Mouse (Mus musculus) spleen, adult 10 weeks (tissue): Measurements from ENCODE around the gene Zfp14. TPM values are rescaled to one million over a fixed set of nuclear protein-coding genes. Genes with fewer than 3 reads are reported as not detected.

Experiments used
- polyA plus RNA-seq: library from polyadenylated mRNA; stranded (reverse); fragments of 350-450 nt; fragmentation: Illumina TruSeq; extraction: RNeasy Lipid Tissue Mini Kit (QIAGEN cat#74804); gene quantifications from one replicate; pipeline ENCODE4 v1.2.3, GENCODE M21; 2015; ENCODE audit warnings: low replicate concordance; ENCODE audit not compliant: insufficient read depth

The Zfp14 gene
- 6.0 TPM for polyA plus RNA-seq

DNA sequence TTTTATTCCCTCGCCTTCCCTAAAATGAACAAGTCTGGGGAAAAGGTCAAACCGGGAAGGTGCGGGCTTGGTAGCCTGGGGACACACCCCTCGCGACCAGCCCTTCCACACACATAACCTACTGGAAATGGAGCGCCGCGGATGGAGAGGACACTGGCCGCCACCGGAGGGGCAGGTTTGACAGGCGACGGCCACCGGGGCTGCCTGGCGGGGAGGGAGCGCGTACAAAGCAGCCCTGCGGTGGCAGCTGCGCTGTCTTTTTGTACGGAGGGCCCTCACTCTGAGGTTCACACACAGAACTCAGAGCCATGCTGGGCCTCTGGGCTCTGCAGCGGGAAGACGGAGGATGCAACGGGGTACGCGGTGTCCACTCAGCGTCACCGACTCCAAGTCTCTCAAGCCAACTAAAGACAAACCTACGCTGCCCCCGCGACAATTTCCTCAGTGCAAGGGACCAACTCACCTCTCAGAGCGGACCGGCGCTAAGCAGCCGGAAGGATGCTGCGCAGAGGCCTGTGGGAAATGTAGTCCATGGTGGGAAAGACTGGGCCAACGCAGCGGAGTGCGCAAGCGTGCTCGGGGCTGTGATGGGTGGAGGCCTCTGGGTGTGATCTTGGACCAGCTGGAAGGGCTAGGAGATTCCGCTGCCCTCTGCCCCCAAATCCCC, at the start of gene Zfp14:
Gene Zfp14 (minus strand): TSS at position 499 of the 667 bp plus-strand sequence.

GRCm38 (mm10) chr7:30094646-30095429, 43.7 kb upstream of the Zfp14 start, which contains the start of gene Zfp260:
Zfp260 (plus strand) TSS chr7:30094777.

GRCm38 (mm10) chr7:30090092-30090969, 39.2 kb upstream of the Zfp14 start, which contains the start of the genes Gm26920 and Zfp566:
Gm26920 (minus strand) TSS chr7:30090410.
Zfp566 (minus strand) TSS chr7:30090527.

GRCm38 (mm10) chr7:30072146-30073028, 21.2 kb upstream of the Zfp14 start, which contains the start of gene Zfp82:
Zfp82 (minus strand) TSS chr7:30072900.

Other genes with a start within 250 kb of the Zfp14 start
- gene Zfp790, start 235.3 kb downstream of the Zfp14 start, polyA plus RNA-seq = 14.7 TPM
- 6.4 TPM for gene Zfp940, start 197.7 kb downstream of the Zfp14 start, polyA plus RNA-seq
- gene Zfp420, start 191.4 kb downstream of the Zfp14 start, polyA plus RNA-seq = 30.2 TPM
- gene Zfp27, start 144.8 kb downstream of the Zfp14 start, polyA plus RNA-seq = 6.2 TPM
- 9.2 TPM for gene Zfp383, start 143.2 kb downstream of the Zfp14 start, polyA plus RNA-seq
- gene Zfp74, start 97.3 kb downstream of the Zfp14 start, polyA plus RNA-seq = 7.3 TPM
- 11.5 TPM for gene Zfp568, start 67.4 kb downstream of the Zfp14 start, polyA plus RNA-seq
- 10.2 TPM for gene Zfp82, start 21.5 kb upstream of the Zfp14 start, polyA plus RNA-seq
- gene Gm26920, start 39.0 kb upstream of the Zfp14 start, polyA plus RNA-seq = 1.5 TPM
- 10.1 TPM for gene Zfp566, start 39.1 kb upstream of the Zfp14 start, polyA plus RNA-seq
- gene Zfp260, start 43.4 kb upstream of the Zfp14 start, polyA plus RNA-seq = 76.0 TPM
- 8.5 TPM for gene Zfp382, start 70.6 kb upstream of the Zfp14 start, polyA plus RNA-seq
- 56.8 TPM for gene Zfp146, start 118.4 kb upstream of the Zfp14 start, polyA plus RNA-seq
- gene Cox7a1, start 132.8 kb upstream of the Zfp14 start, polyA plus RNA-seq = not detected
- 236 TPM for gene Capns1, start 147.4 kb upstream of the Zfp14 start, polyA plus RNA-seq
- gene Polr2i, start 180.6 kb upstream of the Zfp14 start, polyA plus RNA-seq = 7.5 TPM
- gene Tbcb, start 180.9 kb upstream of the Zfp14 start, polyA plus RNA-seq = 39.6 TPM
- gene Ovol3, start 184.3 kb upstream of the Zfp14 start, polyA plus RNA-seq = not detected
- gene Thap8, start 228.7 kb upstream of the Zfp14 start, polyA plus RNA-seq = 0.23 TPM
- 3.9 TPM for gene Wdr62, start 229.0 kb upstream of the Zfp14 start, polyA plus RNA-seq
- gene Clip3, start 240.3 kb upstream of the Zfp14 start, polyA plus RNA-seq = 15.0 TPM